Mouse (Mus musculus) G1E (cell line): ENCODE measurements around the gene H1fnt.

Experiments used
- CTCF ChIP-seq: IDR thresholded peaks from 2 replicates; pipeline ENCODE4 v1.5.1; 2012; ENCODE audit warnings: low read depth, low read length, inconsistent platforms, mixed read lengths
- GATA1 ChIP-seq: IDR thresholded peaks from 2 replicates; pipeline ENCODE4 v1.6.1; 2012; ENCODE audit warnings: borderline replicate concordance, low read length, inconsistent platforms, mixed read lengths
- POLR2AphosphoS5 ChIP-seq: IDR thresholded peaks from 2 replicates; pipeline ENCODE4 v1.6.1; 2012; ENCODE audit warnings: low read depth, low read length, inconsistent platforms; ENCODE audit not compliant: insufficient replicate concordance

- TF ChIP-seq GATA1 = no peak
- TF ChIP-seq CTCF = no peak
- no peak for TF ChIP-seq POLR2AphosphoS5
Measured at GRCm38 (mm10) chr15:98295628-98296551, 38.8 kb upstream of the H1fnt start, which contains the start of gene Zfp641.
